Mouse (Mus musculus) ES-E14 (cell line): ENCODE data around the gene Rhoq.

Experiments
- CHD2 ChIP-seq: IDR thresholded peaks from 2 replicates; pipeline ENCODE4 v1.6.1; 2014; ENCODE audit warnings: mild to moderate bottlenecking, low read depth, low read length, inconsistent platforms
- HCFC1 ChIP-seq: IDR thresholded peaks from 2 replicates; pipeline ENCODE4 v1.6.1; 2012; ENCODE audit warnings: low read length, inconsistent platforms, borderline replicate concordance; ENCODE audit not compliant: insufficient read depth
- MAFK ChIP-seq: IDR thresholded peaks from 2 replicates; pipeline ENCODE4 v1.6.1; 2014; ENCODE audit warnings: mild to moderate bottlenecking, low read depth, low read length, inconsistent platforms; ENCODE audit not compliant: insufficient read depth
- ZC3H11A ChIP-seq: IDR thresholded peaks from 2 replicates; pipeline ENCODE4 v1.6.1; 2012; ENCODE audit warnings: low read depth, mild to moderate bottlenecking, inconsistent platforms, low read length, borderline replicate concordance
- ZNF384 ChIP-seq: IDR thresholded peaks from 2 replicates; pipeline ENCODE4 v1.6.1; 2012; ENCODE audit warnings: low read depth, low read length, inconsistent platforms

DNA sequence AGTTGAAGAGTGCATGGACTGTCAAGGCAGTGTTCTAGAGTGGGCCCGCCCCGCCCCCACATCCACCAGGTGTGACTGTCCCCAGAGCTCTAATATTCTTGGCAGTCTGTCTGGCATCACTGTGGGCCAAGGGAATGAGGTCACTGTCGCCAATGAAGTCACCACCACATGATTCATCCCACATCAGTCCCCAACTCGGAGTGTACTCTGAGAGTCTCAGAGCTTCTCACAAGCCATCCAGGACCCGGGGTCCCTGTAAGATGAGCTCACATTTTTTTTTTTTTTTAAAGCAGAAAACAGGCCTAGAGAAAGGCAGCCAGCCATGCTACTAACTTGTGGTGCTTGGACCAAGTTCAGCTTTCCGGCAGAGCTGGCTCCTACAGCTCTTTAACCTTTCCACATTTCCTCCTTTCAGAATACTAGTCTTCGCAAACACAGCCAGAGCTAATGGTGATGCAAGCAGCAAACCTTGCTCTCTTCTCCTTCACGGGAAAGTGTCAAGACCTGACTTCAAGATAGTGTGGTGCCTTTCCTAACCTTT, 1.5 kb upstream of the Rhoq start:
- no peak for TF ChIP-seq MAFK
- no peak for TF ChIP-seq CHD2
- TF ChIP-seq HCFC1 = no peak
- TF ChIP-seq ZNF384 = no peak
- no peak for TF ChIP-seq ZC3H11A
